Mouse (Mus musculus): ENCODE measurements around the gene Col23a1. TPM values are rescaled to one million over a fixed set of nuclear protein-coding genes. Genes with fewer than 3 reads are reported as not detected.

The Col23a1 gene
- polyA plus RNA-seq, 1 experiment from 2014 or later = 19.2 TPM

- no peaks in the 10 kb centered on the region for H3K27me3 ChIP-seq (replicated peaks)
- no peak overlapping the region for H3K4me3 ChIP-seq (replicated peaks)
- H3K27ac ChIP-seq = no peak overlapping the region
- H3K36me3 ChIP-seq = no peaks in the 10 kb centered on the region
- H3K4me2 ChIP-seq (replicated peaks) = no peak overlapping the region
- no peak for ATAC-seq
- no peak overlapping the region for H3K9ac ChIP-seq
- H3K9me3 ChIP-seq = no peaks in the 10 kb centered on the region
- WGBS = 66% methylated on average over 5 of the region's 5 CpGs
- 0 out of 2 replicates have a peak, but pooled peaks cover 3% of the 10 kb centered on the region for H3K4me1 ChIP-seq (replicated peaks)
Observed at GRCm38 (mm10) chr11:51398084-51398483, 108.4 kb downstream of the Col23a1 start.

GRCm38 (mm10) chr11:51400356-51400755 is 110.6 kb downstream of the Col23a1 start:
- no peaks in the 10 kb centered on the region for H3K9me3 ChIP-seq
- no peak overlapping the region for H3K9ac ChIP-seq
- H3K27ac ChIP-seq = no peak overlapping the region
- no peak for ATAC-seq
- 0 out of 2 replicates have a peak, but pooled peaks cover 3% of the 10 kb centered on the region for H3K4me1 ChIP-seq (replicated peaks)
- whole genome bisulfite sequencing = 80% methylated on average over 11 of the region's 11 CpGs
- H3K27me3 ChIP-seq (replicated peaks) = no peaks in the 10 kb centered on the region
- no peak overlapping the region for H3K4me2 ChIP-seq (replicated peaks)
- H3K36me3 ChIP-seq = no peaks in the 10 kb centered on the region
- H3K4me3 ChIP-seq (replicated peaks) = no peak overlapping the region

- Histone ChIP-seq H3K9ac (no peak overlapping the region), H3K27ac (no peak overlapping the region), H3K4me1 (replicated peaks) (0 out of 2 replicates have a peak, but pooled peaks cover 3% of the 10 kb centered on the region), H3K9me3 (no peaks in the 10 kb centered on the region), H3K36me3 (no peaks in the 10 kb centered on the region), H3K27me3 (replicated peaks) (no peaks in the 10 kb centered on the region), H3K4me3 (replicated peaks) (no peak overlapping the region), H3K4me2 (replicated peaks) (no peak overlapping the region)
- ATAC-seq = no peak; the same call in 1 of the 2 replicates
- 63% methylated on average over 10 of the region's 10 CpGs for WGBS
Observed at GRCm38 (mm10) chr11:51401481-51402128, 111.9 kb downstream of the Col23a1 start.

- WGBS = 60% methylated on average over 2 of the region's 2 CpGs
- Histone ChIP-seq H3K4me2 (replicated peaks) (no peak overlapping the region), H3K27ac (no peak overlapping the region), H3K4me1 (replicated peaks) (no peaks in the 10 kb centered on the region), H3K9ac (no peak overlapping the region), H3K9me3 (no peaks in the 10 kb centered on the region), H3K27me3 (replicated peaks) (no peaks in the 10 kb centered on the region), H3K36me3 (no peaks in the 10 kb centered on the region), H3K4me3 (replicated peaks) (no peak overlapping the region)
- ATAC-seq = no peak
Observed at GRCm38 (mm10) chr11:51403886-51404285, 114.2 kb downstream of the Col23a1 start.

- Histone ChIP-seq H3K9ac (no peak overlapping the region), H3K4me1 (replicated peaks) (no peaks in the 10 kb centered on the region), H3K36me3 (no peaks in the 10 kb centered on the region), H3K4me2 (replicated peaks) (no peak overlapping the region), H3K27me3 (replicated peaks) (no peaks in the 10 kb centered on the region), H3K27ac (no peak overlapping the region), H3K9me3 (no peaks in the 10 kb centered on the region), H3K4me3 (replicated peaks) (no peak overlapping the region)
- 74% methylated on average over 5 of the region's 5 CpGs for WGBS
- peak; percentile 65; the same call in 1 of the 2 replicates for ATAC-seq
Observed at GRCm38 (mm10) chr11:51404865-51405440, 115.2 kb downstream of the Col23a1 start.

- H3K27me3 ChIP-seq (replicated peaks) = no peaks in the 10 kb centered on the region
- no peak overlapping the region for H3K27ac ChIP-seq
- no peaks in the 10 kb centered on the region for H3K9me3 ChIP-seq
- no peak overlapping the region for H3K9ac ChIP-seq
- ATAC-seq = no peak
- peaks cover 5% of the 10 kb centered on the region; the same call in 1 of the 2 replicates for H3K4me1 ChIP-seq (replicated peaks)
- WGBS = 68% methylated on average over 8 of the region's 8 CpGs
- H3K36me3 ChIP-seq = no peaks in the 10 kb centered on the region
- H3K4me2 ChIP-seq (replicated peaks) = no peak overlapping the region
- H3K4me3 ChIP-seq (replicated peaks) = no peak overlapping the region
Observed at GRCm38 (mm10) chr11:51406531-51406930, 116.8 kb downstream of the Col23a1 start.

GRCm38 (mm10) chr11:51407351-51407750 is 117.6 kb downstream of the Col23a1 start:
- WGBS = 78% methylated on average over 8 of the region's 8 CpGs
- Histone ChIP-seq H3K9me3 (no peaks in the 10 kb centered on the region), H3K27me3 (replicated peaks) (no peaks in the 10 kb centered on the region), H3K36me3 (no peaks in the 10 kb centered on the region), H3K4me1 (replicated peaks) (peaks cover 5% of the 10 kb centered on the region; the same call in 1 of the 2 replicates), H3K4me3 (replicated peaks) (no peak overlapping the region), H3K9ac (no peak overlapping the region), H3K27ac (no peak overlapping the region), H3K4me2 (replicated peaks) (no peak overlapping the region)
- ATAC-seq = no peak

GRCm38 (mm10) chr11:51410771-51411170 is 121.1 kb downstream of the Col23a1 start:
- Histone ChIP-seq H3K4me2 (replicated peaks) (no peak overlapping the region), H3K27me3 (replicated peaks) (no peaks in the 10 kb centered on the region), H3K9ac (no peak overlapping the region), H3K4me1 (replicated peaks) (peaks cover 7% of the 10 kb centered on the region; the same call in 1 of the 2 replicates), H3K4me3 (replicated peaks) (no peak overlapping the region), H3K9me3 (no peaks in the 10 kb centered on the region), H3K27ac (no peak overlapping the region), H3K36me3 (no peaks in the 10 kb centered on the region)
- no peak for ATAC-seq
- WGBS = 63% methylated on average over 12 of the region's 12 CpGs

GRCm38 (mm10) chr11:51414520-51414919 is 124.8 kb downstream of the Col23a1 start:
- no peak for ATAC-seq
- Histone ChIP-seq H3K9me3 (no peaks in the 10 kb centered on the region), H3K36me3 (no peaks in the 10 kb centered on the region), H3K4me2 (replicated peaks) (no peak overlapping the region), H3K4me1 (replicated peaks) (peaks cover 12% of the 10 kb centered on the region; the same call in 1 of the 2 replicates), H3K27me3 (replicated peaks) (no peaks in the 10 kb centered on the region), H3K9ac (no peak overlapping the region), H3K4me3 (replicated peaks) (no peak overlapping the region), H3K27ac (no peak overlapping the region)
- 80% methylated on average over 7 of the region's 7 CpGs for WGBS

GRCm38 (mm10) chr11:51415049-51415688 is 125.4 kb downstream of the Col23a1 start:
- Histone ChIP-seq H3K27me3 (replicated peaks) (no peaks in the 10 kb centered on the region), H3K4me1 (replicated peaks) (peaks cover 12% of the 10 kb centered on the region; the same call in 1 of the 2 replicates), H3K36me3 (no peaks in the 10 kb centered on the region), H3K4me3 (replicated peaks) (no peak overlapping the region), H3K4me2 (replicated peaks) (no peak overlapping the region), H3K27ac (no peak overlapping the region), H3K9me3 (no peaks in the 10 kb centered on the region), H3K9ac (no peak overlapping the region)
- ATAC-seq = no peak
- WGBS = 58% methylated on average over 7 of the region's 7 CpGs

GRCm38 (mm10) chr11:51418807-51419206 is 129.1 kb downstream of the Col23a1 start:
- Histone ChIP-seq H3K9ac (no peak overlapping the region), H3K9me3 (no peaks in the 10 kb centered on the region), H3K36me3 (no peaks in the 10 kb centered on the region), H3K4me2 (replicated peaks) (no peak overlapping the region), H3K27ac (peak overlapping the region; percentile 19; the same call in 1 of the 2 replicates), H3K4me1 (replicated peaks) (0 out of 2 replicates have a peak, but pooled peaks cover 10% of the 10 kb centered on the region), H3K27me3 (replicated peaks) (no peaks in the 10 kb centered on the region), H3K4me3 (replicated peaks) (no peak overlapping the region)
- WGBS = 24% methylated on average over 3 of the region's 3 CpGs
- ATAC-seq = no peak

GRCm38 (mm10) chr11:51421878-51422277 is 132.2 kb downstream of the Col23a1 start:
- no peaks in the 10 kb centered on the region for H3K9me3 ChIP-seq
- no peak overlapping the region for H3K4me3 ChIP-seq (replicated peaks)
- no peaks in the 10 kb centered on the region for H3K27me3 ChIP-seq (replicated peaks)
- WGBS = 81% methylated on average over 2 of the region's 2 CpGs
- H3K4me1 ChIP-seq (replicated peaks) = peaks cover 9% of the 10 kb centered on the region; the same call in 1 of the 2 replicates
- ATAC-seq = no peak
- no peak overlapping the region for H3K9ac ChIP-seq
- no peaks in the 10 kb centered on the region for H3K36me3 ChIP-seq
- no peak overlapping the region for H3K27ac ChIP-seq
- H3K4me2 ChIP-seq (replicated peaks) = no peak overlapping the region
